Mouse (Mus musculus) embryo, embryonic 11.5 days (tissue): ENCODE measurements around the gene Ren1.

Experiments
- DNase-seq: peaks from one replicate; pipeline ENCODE4 v3.0.0-alpha.2; 2012; ENCODE audit warnings: low read depth, low spot score

Gene Ren1

GRCm38 (mm10) chr1:133344357-133344756 lies 6.0 kb upstream of the Ren1 start:
- DNase-seq: no peak

- DNase-seq: no peak
Measured at GRCm38 (mm10) chr1:133346531-133346930, 3.8 kb upstream of the Ren1 start.

- no peak for DNase-seq
Measured at GRCm38 (mm10) chr1:133347226-133347625, 3.1 kb upstream of the Ren1 start.

- no peak for DNase-seq
Measured at GRCm38 (mm10) chr1:133347693-133348520, 2.4 kb upstream of the Ren1 start.

- DNase-seq: no peak
Measured at GRCm38 (mm10) chr1:133351762-133352161, 1.5 kb downstream of the Ren1 start.

- peak; percentile 61 for DNase-seq
Measured at GRCm38 (mm10) chr1:133353371-133353809, 3.1 kb downstream of the Ren1 start.

GRCm38 (mm10) chr1:133355469-133355868 lies 5.2 kb downstream of the Ren1 start:
- no peak for DNase-seq

- DNase-seq: no peak
Measured at GRCm38 (mm10) chr1:133355912-133356311, 5.6 kb downstream of the Ren1 start.

GRCm38 (mm10) chr1:133356330-133356729 lies 6.0 kb downstream of the Ren1 start:
- no peak for DNase-seq

GRCm38 (mm10) chr1:133361006-133361405 lies 10.7 kb downstream of the Ren1 start:
- no peak for DNase-seq

- DNase-seq: no peak
Measured at GRCm38 (mm10) chr1:133362103-133362502, 11.8 kb downstream of the Ren1 start.

GRCm38 (mm10) chr1:133363276-133364021 lies 13.1 kb downstream of the Ren1 start, which contains the start of gene Etnk2:
Gene Etnk2, plus strand, starts transcription at chr1:133363572.
- peak; percentile 77 for DNase-seq

- DNase-seq: no peak
Measured at GRCm38 (mm10) chr1:133364022-133364630, 13.8 kb downstream of the Ren1 start.

- no peak for DNase-seq
Measured at GRCm38 (mm10) chr1:133364890-133365289, 14.6 kb downstream of the Ren1 start.

- DNase-seq: no peak
Measured at GRCm38 (mm10) chr1:133366951-133367605, 16.8 kb downstream of the Ren1 start.

GRCm38 (mm10) chr1:133367606-133368488 lies 17.5 kb downstream of the Ren1 start:
- DNase-seq: no peak

- DNase-seq: no peak
Measured at GRCm38 (mm10) chr1:133368644-133369043, 18.3 kb downstream of the Ren1 start.

- DNase-seq: no peak
Measured at GRCm38 (mm10) chr1:133370352-133370751, 20.0 kb downstream of the Ren1 start.

- DNase-seq: no peak
Measured at GRCm38 (mm10) chr1:133371431-133371830, 21.1 kb downstream of the Ren1 start.

- DNase-seq: no peak
Measured at GRCm38 (mm10) chr1:133372113-133372512, 21.8 kb downstream of the Ren1 start.
